Mouse (Mus musculus): ENCODE measurements at regions not wholly inside any gene's neighbourhood (a gene's known extent, or its start where the extent isn't known, plus 50 kb on each side); places are given as distances from the start of the nearest gene placed in this dataset.

GRCm38 (mm10) chr16:49497521-49498010 is 201.5 kb upstream of the Ift57 start:
- 92% methylated on average over 3 of the region's 3 CpGs for WGBS
- no peak for ATAC-seq (ENCODE audit: low FRiP score, low TSS enrichment)

GRCm38 (mm10) chr16:49500818-49501217 is 198.2 kb upstream of the Ift57 start:
- Histone ChIP-seq H3K9me3 (ENCODE audit: control insufficient read depth, low read length) (no peaks in the 10 kb centered on the region), H3K27me3 (ENCODE audit: control insufficient read depth, insufficient read depth, low read length) (no peaks in the 10 kb centered on the region), H3K36me3 (ENCODE audit: control insufficient read depth, insufficient read depth, low read length) (no peaks in the 10 kb centered on the region), H3K4me1 (ENCODE audit: control insufficient read depth, insufficient read depth, low read length) (no peaks in the 10 kb centered on the region), H3K9ac (ENCODE audit: low read depth, low read length) (no peak overlapping the region), H3K4me2 (replicated peaks; ENCODE audit: low read depth, low read length) (no peak overlapping the region), H3K27ac (ENCODE audit: low read depth, low read length) (no peak overlapping the region), H3K4me3 (ENCODE audit: low read length) (no peak overlapping the region)
- WGBS, result 17% methylated on average over 4 of the region's 4 CpGs
- peak; percentile 83 for ATAC-seq (ENCODE audit: low FRiP score, low TSS enrichment)

More at GRCm38 (mm10) chr16:49497521-49498010, 201.5 kb upstream of the Ift57 start:
- Histone ChIP-seq H3K27ac (ENCODE audit: low read depth, low read length) (no peak overlapping the region), H3K36me3 (ENCODE audit: control insufficient read depth, insufficient read depth, low read length) (no peaks in the 10 kb centered on the region), H3K27me3 (ENCODE audit: control insufficient read depth, insufficient read depth, low read length) (no peaks in the 10 kb centered on the region), H3K4me2 (replicated peaks; ENCODE audit: low read depth, low read length) (no peak overlapping the region), H3K4me3 (ENCODE audit: low read length) (no peak overlapping the region), H3K9me3 (ENCODE audit: control insufficient read depth, low read length) (no peaks in the 10 kb centered on the region), H3K9ac (ENCODE audit: low read depth, low read length) (no peak overlapping the region), H3K4me1 (ENCODE audit: control insufficient read depth, insufficient read depth, low read length) (no peaks in the 10 kb centered on the region)

GRCm38 (mm10) chr16:49503897-49504413 is 195.1 kb upstream of the Ift57 start:
- H3K4me1 ChIP-seq (ENCODE audit: control insufficient read depth, insufficient read depth, low read length), result no peaks in the 10 kb centered on the region
- H3K9me3 ChIP-seq (ENCODE audit: control insufficient read depth, low read length), result no peaks in the 10 kb centered on the region
- no peak for ATAC-seq (ENCODE audit: low FRiP score, low TSS enrichment)
- no peaks in the 10 kb centered on the region for H3K27me3 ChIP-seq (ENCODE audit: control insufficient read depth, insufficient read depth, low read length)
- H3K4me2 ChIP-seq (replicated peaks; ENCODE audit: low read depth, low read length), result no peak overlapping the region
- no peak overlapping the region for H3K4me3 ChIP-seq (ENCODE audit: low read length)
- H3K27ac ChIP-seq (ENCODE audit: low read depth, low read length), result no peak overlapping the region
- 71% methylated on average over 14 of the region's 14 CpGs for WGBS
- H3K36me3 ChIP-seq (ENCODE audit: control insufficient read depth, insufficient read depth, low read length), result no peaks in the 10 kb centered on the region
- no peak overlapping the region for H3K9ac ChIP-seq (ENCODE audit: low read depth, low read length)

- no peak overlapping the region for H3K9ac ChIP-seq (ENCODE audit: low read depth, low read length)
- 86% methylated on average over 6 of the region's 6 CpGs for WGBS
- H3K4me1 ChIP-seq (ENCODE audit: control insufficient read depth, insufficient read depth, low read length), result no peaks in the 10 kb centered on the region
- H3K9me3 ChIP-seq (ENCODE audit: control insufficient read depth, low read length), result no peaks in the 10 kb centered on the region
- ATAC-seq (ENCODE audit: low FRiP score, low TSS enrichment), result no peak
- H3K27me3 ChIP-seq (ENCODE audit: control insufficient read depth, insufficient read depth, low read length), result no peaks in the 10 kb centered on the region
- no peaks in the 10 kb centered on the region for H3K36me3 ChIP-seq (ENCODE audit: control insufficient read depth, insufficient read depth, low read length)
- no peak overlapping the region for H3K27ac ChIP-seq (ENCODE audit: low read depth, low read length)
- H3K4me2 ChIP-seq (replicated peaks; ENCODE audit: low read depth, low read length), result no peak overlapping the region
- no peak overlapping the region for H3K4me3 ChIP-seq (ENCODE audit: low read length)
Measured at GRCm38 (mm10) chr16:49504669-49505068, 194.4 kb upstream of the Ift57 start.

- H3K27me3 ChIP-seq (ENCODE audit: control insufficient read depth, insufficient read depth, low read length), result no peaks in the 10 kb centered on the region
- no peak for ATAC-seq (ENCODE audit: low FRiP score, low TSS enrichment)
- no peak overlapping the region for H3K27ac ChIP-seq (ENCODE audit: low read depth, low read length)
- H3K4me1 ChIP-seq (ENCODE audit: control insufficient read depth, insufficient read depth, low read length), result no peaks in the 10 kb centered on the region
- WGBS, result 31% methylated on average over 9 of the region's 9 CpGs
- no peak overlapping the region for H3K9ac ChIP-seq (ENCODE audit: low read depth, low read length)
- H3K4me2 ChIP-seq (replicated peaks; ENCODE audit: low read depth, low read length), result no peak overlapping the region
- no peaks in the 10 kb centered on the region for H3K36me3 ChIP-seq (ENCODE audit: control insufficient read depth, insufficient read depth, low read length)
- no peak overlapping the region for H3K4me3 ChIP-seq (ENCODE audit: low read length)
- no peaks in the 10 kb centered on the region for H3K9me3 ChIP-seq (ENCODE audit: control insufficient read depth, low read length)
Measured at GRCm38 (mm10) chr16:49505271-49505670, 193.8 kb upstream of the Ift57 start.

- H3K4me3 ChIP-seq (ENCODE audit: low read length), result no peak overlapping the region
- H3K36me3 ChIP-seq (ENCODE audit: control insufficient read depth, insufficient read depth, low read length), result no peaks in the 10 kb centered on the region
- no peaks in the 10 kb centered on the region for H3K4me1 ChIP-seq (ENCODE audit: control insufficient read depth, insufficient read depth, low read length)
- no peak overlapping the region for H3K9ac ChIP-seq (ENCODE audit: low read depth, low read length)
- no peaks in the 10 kb centered on the region for H3K9me3 ChIP-seq (ENCODE audit: control insufficient read depth, low read length)
- 93% methylated on average over 3 of the region's 3 CpGs for WGBS
- no peak overlapping the region for H3K27ac ChIP-seq (ENCODE audit: low read depth, low read length)
- H3K4me2 ChIP-seq (replicated peaks; ENCODE audit: low read depth, low read length), result no peak overlapping the region
- no peaks in the 10 kb centered on the region for H3K27me3 ChIP-seq (ENCODE audit: control insufficient read depth, insufficient read depth, low read length)
- no peak for ATAC-seq (ENCODE audit: low FRiP score, low TSS enrichment)
Measured at GRCm38 (mm10) chr16:49518844-49519243, 180.2 kb upstream of the Ift57 start.

- peak; percentile 80 for ATAC-seq (ENCODE audit: low FRiP score, low TSS enrichment)
- H3K27me3 ChIP-seq (ENCODE audit: control insufficient read depth, insufficient read depth, low read length), result no peaks in the 10 kb centered on the region
- no peak overlapping the region for H3K9ac ChIP-seq (ENCODE audit: low read depth, low read length)
- no peak overlapping the region for H3K4me3 ChIP-seq (ENCODE audit: low read length)
- WGBS, result 27% methylated on average over 3 of the region's 3 CpGs
- no peaks in the 10 kb centered on the region for H3K4me1 ChIP-seq (ENCODE audit: control insufficient read depth, insufficient read depth, low read length)
- no peak overlapping the region for H3K27ac ChIP-seq (ENCODE audit: low read depth, low read length)
- H3K4me2 ChIP-seq (replicated peaks; ENCODE audit: low read depth, low read length), result no peak overlapping the region
- H3K36me3 ChIP-seq (ENCODE audit: control insufficient read depth, insufficient read depth, low read length), result no peaks in the 10 kb centered on the region
- H3K9me3 ChIP-seq (ENCODE audit: control insufficient read depth, low read length), result no peaks in the 10 kb centered on the region
Measured at GRCm38 (mm10) chr16:49520411-49520810, 178.6 kb upstream of the Ift57 start.

- Histone ChIP-seq H3K4me3 (ENCODE audit: low read length) (no peak overlapping the region), H3K4me2 (replicated peaks; ENCODE audit: low read depth, low read length) (no peak overlapping the region), H3K4me1 (ENCODE audit: control insufficient read depth, insufficient read depth, low read length) (no peaks in the 10 kb centered on the region), H3K9me3 (ENCODE audit: control insufficient read depth, low read length) (no peaks in the 10 kb centered on the region), H3K36me3 (ENCODE audit: control insufficient read depth, insufficient read depth, low read length) (no peaks in the 10 kb centered on the region), H3K27ac (ENCODE audit: low read depth, low read length) (no peak overlapping the region), H3K27me3 (ENCODE audit: control insufficient read depth, insufficient read depth, low read length) (no peaks in the 10 kb centered on the region), H3K9ac (ENCODE audit: low read depth, low read length) (no peak overlapping the region)
- 79% methylated on average over 2 of the region's 2 CpGs for WGBS
- no peak for ATAC-seq (ENCODE audit: low FRiP score, low TSS enrichment)
Measured at GRCm38 (mm10) chr16:49521685-49522084, 177.3 kb upstream of the Ift57 start.

GRCm38 (mm10) chr16:49522576-49522975 is 176.5 kb upstream of the Ift57 start:
- Histone ChIP-seq H3K27me3 (ENCODE audit: control insufficient read depth, insufficient read depth, low read length) (no peaks in the 10 kb centered on the region), H3K4me3 (ENCODE audit: low read length) (no peak overlapping the region), H3K27ac (ENCODE audit: low read depth, low read length) (no peak overlapping the region), H3K9me3 (ENCODE audit: control insufficient read depth, low read length) (no peaks in the 10 kb centered on the region), H3K4me2 (replicated peaks; ENCODE audit: low read depth, low read length) (no peak overlapping the region), H3K36me3 (ENCODE audit: control insufficient read depth, insufficient read depth, low read length) (no peaks in the 10 kb centered on the region), H3K9ac (ENCODE audit: low read depth, low read length) (no peak overlapping the region), H3K4me1 (ENCODE audit: control insufficient read depth, insufficient read depth, low read length) (no peaks in the 10 kb centered on the region)
- ATAC-seq (ENCODE audit: low FRiP score, low TSS enrichment), result no peak
- WGBS, result 52% methylated on average over 5 of the region's 5 CpGs

Measured in kidney, embryonic 14.5 days (tissue).